Mouse (Mus musculus) embryonic fibroblast, embryonic 13.5 days (primary cell): ENCODE measurements at regions not wholly inside any gene's neighbourhood (a gene's known extent, or its start where the extent isn't known, plus 50 kb on each side); places are given as distances from the start of the nearest gene placed in this dataset.

Source experiments
- CTCF ChIP-seq: IDR thresholded peaks from 2 replicates; pipeline ENCODE4 v1.5.1; 2011; ENCODE audit warnings: mild to moderate bottlenecking, control low read depth, low read length, moderate library complexity, borderline replicate concordance; ENCODE audit not compliant: insufficient read depth
- POLR2A ChIP-seq: IDR thresholded peaks from 2 replicates; pipeline ENCODE4 v1.6.1; 2011; ENCODE audit warnings: low read depth, mild to moderate bottlenecking, control low read depth, low read length, moderate library complexity

DNA sequence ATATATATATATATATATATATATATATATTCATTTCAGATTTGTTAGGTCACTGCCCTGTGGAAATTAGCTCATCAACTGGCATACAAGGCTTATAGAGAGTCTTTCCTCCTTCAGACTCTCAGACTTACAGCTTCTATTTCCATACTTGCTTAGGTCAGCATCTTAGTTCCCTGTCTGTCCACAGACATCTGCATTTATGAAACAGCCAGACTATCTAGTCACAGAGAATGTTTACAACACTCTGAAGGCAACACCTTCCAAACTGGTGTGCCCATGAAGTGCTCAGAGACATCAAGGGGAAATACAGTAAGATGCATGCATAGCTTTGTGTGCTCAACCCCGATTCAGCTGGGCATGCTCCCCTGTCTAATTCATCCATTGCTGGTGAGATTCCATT lies 85.2 kb upstream of the Mef2a start:
- TF ChIP-seq POLR2A = no peak
- no peak for TF ChIP-seq CTCF
